Mouse (Mus musculus) embryonic facial prominence, embryonic 15.5 days (tissue): ENCODE measurements around the gene Slc25a38. TPM values are rescaled to one million over a fixed set of nuclear protein-coding genes. Genes with fewer than 3 reads are reported as not detected.
A peak's percentile ranks its signal among the peaks of the same experiment; 100 is the strongest.
"Not testable (repeated sequence)": the region's sequence is repeated elsewhere in the genome, so short reads cannot be mapped to it uniquely, and the experiment has no call there.

Experiments
- ATAC-seq: fragments of 200-750 bp; cut with Nextera tagmentation; 2 replicates; pipeline ENCODE4 v1.8.0; 2017; ENCODE audit warnings: low read depth, moderate TSS enrichment; ENCODE audit not compliant: insufficient number of reproducible peaks, low FRiP score, low TSS enrichment
- H3K27ac ChIP-seq: fragments of 300-500 bp; sonication (generic); replicated peaks from 2 replicates; pipeline ENCODE4 v1.5.1; 2015; ENCODE audit warnings: mild to moderate bottlenecking, inconsistent platforms
- H3K27me3 ChIP-seq: fragments of 300-500 bp; sonication (generic); 2 replicates; pipeline ENCODE4 v1.6.1; 2015; ENCODE audit warnings: inconsistent platforms
- H3K36me3 ChIP-seq: fragments of 300-500 bp; sonication (generic); 2 replicates; pipeline ENCODE4 v1.6.1; 2015; ENCODE audit warnings: mild to moderate bottlenecking, inconsistent platforms
- H3K4me1 ChIP-seq: fragments of 300-500 bp; sonication (generic); 2 replicates; pipeline ENCODE4 v1.6.1; 2015; ENCODE audit warnings: inconsistent platforms
- H3K4me2 ChIP-seq: fragments of 300-500 bp; sonication (generic); replicated peaks from 2 replicates; pipeline ENCODE4 v1.6.1; 2015; ENCODE audit warnings: mild to moderate bottlenecking, inconsistent platforms
- H3K4me3 ChIP-seq: fragments of 300-500 bp; sonication (generic); replicated peaks from 2 replicates; pipeline ENCODE4 v1.5.1; 2015; ENCODE audit warnings: mild to moderate bottlenecking, inconsistent platforms
- H3K9ac ChIP-seq: fragments of 300-500 bp; sonication (generic); 2 replicates; pipeline ENCODE4 v1.6.1; 2015; ENCODE audit warnings: inconsistent platforms
- H3K9me3 ChIP-seq: fragments of 300-500 bp; sonication (generic); replicated peaks from 2 replicates; pipeline ENCODE4 v1.6.1; 2016; ENCODE audit warnings: inconsistent platforms
- WGBS: fragments of 180-500 bp; shearing (Covaris S2); methylation state at CpG from one replicate; pipeline ENCODE4 v1.1.7; 2015; 5-methylcytosine and 5-hydroxymethylcytosine counted together
- polyA plus RNA-seq: library from polyadenylated mRNA; unstranded; fragments of >200 nt; fragmentation: Nextera tagmentation; extraction: Ambion mirVana; gene quantifications from 2 replicates; pipeline ENCODE4 v1.2.1, GENCODE M21; 2015

The Slc25a38 gene
- polyA plus RNA-seq, 1 experiment from 2014 or later: 30.1 TPM

DNA sequence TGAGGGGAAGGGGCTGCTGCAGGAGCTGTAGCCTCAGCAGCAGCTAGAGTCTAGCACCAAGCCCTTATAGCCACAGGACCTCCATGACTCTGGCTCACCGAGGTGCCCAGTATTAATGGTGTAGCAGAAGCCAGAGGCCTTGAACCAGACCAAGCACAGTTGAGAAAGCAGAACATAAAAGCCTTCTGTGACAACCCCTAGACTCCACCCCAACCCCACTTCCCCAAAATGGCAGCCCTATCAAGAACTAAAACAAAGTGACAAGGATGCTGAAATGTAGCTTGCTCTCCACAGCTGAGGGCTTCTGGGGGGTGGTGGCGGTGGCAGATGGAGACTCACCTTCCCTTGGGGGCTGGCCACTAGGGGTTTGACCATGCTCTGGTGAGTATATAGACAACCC is 9.0 kb upstream of the Slc25a38 start:
- Histone ChIP-seq H3K4me3 (no peak overlapping the region), H3K4me2 (no peak overlapping the region), H3K36me3 (no peaks in the 10 kb centered on the region), H3K4me1 (no peaks in the 10 kb centered on the region; the same call in 1 of the 2 replicates), H3K9me3 (no peaks in the 10 kb centered on the region), H3K9ac (no peak overlapping the region), H3K27ac (no peak overlapping the region), H3K27me3 (0 out of 2 replicates have a peak, but pooled peaks cover 4% of the 10 kb centered on the region)
- WGBS: 88% methylated on average over 2 of the region's 2 CpGs
- ATAC-seq: no peak

DNA sequence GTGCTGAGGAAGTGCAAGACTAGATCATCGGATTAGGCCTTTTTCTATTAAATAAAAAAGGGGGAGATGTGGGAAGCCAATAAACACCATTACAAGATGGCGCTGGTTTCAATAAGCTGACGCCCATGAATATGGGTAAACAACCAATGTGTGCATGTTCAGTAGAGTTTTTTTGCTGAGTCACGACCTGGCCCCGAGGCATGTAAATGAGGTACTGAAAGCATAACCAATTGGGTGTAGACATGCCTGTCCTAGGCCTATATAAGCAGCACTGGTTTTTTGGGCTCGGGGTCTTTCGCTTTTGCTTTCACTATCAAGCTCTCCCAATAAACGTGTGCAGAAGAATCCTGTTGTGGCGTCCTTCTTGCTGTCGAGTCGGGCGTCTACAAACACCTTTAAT is 1.2 kb upstream of the Slc25a38 start:
- 94% methylated on average over 12 of the region's 12 CpGs for WGBS
- H3K36me3 ChIP-seq, H3K4me3 ChIP-seq, H3K9me3 ChIP-seq, H3K27me3 ChIP-seq, H3K27ac ChIP-seq, H3K9ac ChIP-seq, ATAC-seq, H3K4me2 ChIP-seq, H3K4me1 ChIP-seq: not testable (repeated sequence)

DNA sequence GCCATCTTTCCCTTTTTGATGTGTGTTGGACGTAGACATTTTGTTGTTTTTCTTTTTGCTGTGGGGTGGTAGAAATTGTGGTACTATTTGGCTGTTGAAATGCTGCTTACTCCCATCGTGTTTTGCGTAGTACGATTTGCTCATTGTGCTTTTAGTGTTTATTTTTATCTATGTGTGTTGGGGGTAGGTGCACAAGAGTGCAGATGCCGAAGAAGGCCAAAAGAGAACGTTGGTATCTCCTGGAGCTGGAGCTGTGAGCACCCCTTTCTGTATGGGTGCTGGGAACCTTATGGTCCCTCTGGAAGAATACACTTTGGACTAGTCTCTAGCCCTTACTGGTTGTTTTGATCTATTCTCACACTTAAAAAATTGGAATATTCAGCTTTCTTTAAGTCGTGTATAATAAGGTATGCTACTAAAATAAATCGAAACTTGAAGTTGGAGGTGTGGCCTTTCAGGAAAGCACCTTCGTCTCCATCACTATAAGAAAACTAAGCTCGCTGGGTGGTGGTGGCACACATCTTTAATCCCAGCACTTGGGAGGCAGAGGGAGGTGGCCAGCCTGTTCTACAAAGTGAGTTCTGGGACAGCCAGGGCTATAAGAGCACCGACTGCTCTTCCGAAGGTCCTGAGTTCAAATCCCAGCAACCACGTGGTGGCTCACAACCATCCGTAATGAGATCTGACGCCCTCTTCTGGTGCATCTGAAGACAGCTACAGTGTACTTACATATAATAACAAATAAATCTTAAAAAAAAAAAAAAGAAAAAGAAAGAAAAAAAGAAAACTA is 1.2 kb downstream of the Slc25a38 start:
- H3K4me3 ChIP-seq: peak overlapping the region; percentile 69
- WGBS: 77% methylated on average over 15 of the region's 15 CpGs
- peak overlapping the region; percentile 96 for H3K27ac ChIP-seq
- H3K4me2 ChIP-seq: peak overlapping the region; percentile 58
- H3K27me3 ChIP-seq: no peaks in the 10 kb centered on the region
- ATAC-seq: no peak
- H3K4me1 ChIP-seq: peaks cover 8% of the 10 kb centered on the region
- H3K9ac ChIP-seq: no peak overlapping the region; the same call in 1 of the 2 replicates
- H3K9me3 ChIP-seq: no peaks in the 10 kb centered on the region
- no peaks in the 10 kb centered on the region for H3K36me3 ChIP-seq

DNA sequence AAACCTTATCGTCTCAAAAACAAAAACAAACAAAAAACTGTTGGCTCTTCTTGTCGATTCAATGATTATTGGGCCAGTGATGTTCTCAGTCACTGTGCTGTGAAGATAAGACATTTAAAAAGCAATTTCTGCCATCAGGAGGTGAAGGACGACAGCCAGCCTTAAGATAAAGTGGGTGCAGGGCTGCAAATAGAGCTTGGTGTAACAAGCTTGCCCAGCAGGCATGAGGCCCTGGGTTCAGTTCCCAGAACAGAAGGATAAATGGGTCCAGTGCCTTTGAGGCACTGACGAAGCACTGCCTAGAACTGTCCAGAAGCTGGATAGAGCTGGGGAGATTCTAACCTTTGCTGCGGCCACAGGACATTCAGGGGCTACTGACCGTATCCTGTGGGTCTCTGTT is 2.3 kb downstream of the Slc25a38 start:
- Histone ChIP-seq H3K27me3 (no peaks in the 10 kb centered on the region), H3K27ac (no peak overlapping the region), H3K4me3 (no peak overlapping the region), H3K4me2 (no peak overlapping the region), H3K9me3 (no peaks in the 10 kb centered on the region), H3K4me1 (peaks cover 8% of the 10 kb centered on the region), H3K36me3 (peaks cover 3% of the 10 kb centered on the region), H3K9ac (no peak overlapping the region)
- WGBS: 92% methylated on average over 6 of the region's 6 CpGs
- ATAC-seq: no peak

DNA sequence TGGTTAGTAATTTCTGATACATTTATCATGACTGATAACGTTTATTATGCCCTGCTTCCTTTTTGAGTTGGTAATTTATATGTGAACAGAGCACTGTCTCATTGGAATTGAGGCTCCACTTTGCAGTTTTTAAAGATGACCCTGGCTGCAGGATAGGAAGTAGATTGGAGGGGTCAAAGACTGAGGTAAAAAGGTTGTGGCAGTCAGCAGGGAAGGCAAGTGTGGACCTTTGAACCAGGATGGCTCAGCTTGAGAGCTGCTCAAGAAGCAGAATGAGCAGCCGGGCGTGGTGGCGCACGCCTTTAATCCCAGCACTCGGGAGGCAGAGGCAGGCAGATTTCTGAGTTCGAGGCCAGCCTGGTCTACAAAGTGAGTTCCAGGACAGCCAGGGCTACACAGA is 3.3 kb downstream of the Slc25a38 start:
- H3K4me1 ChIP-seq: peaks cover 8% of the 10 kb centered on the region
- H3K4me3 ChIP-seq: no peak overlapping the region
- H3K27me3 ChIP-seq: no peaks in the 10 kb centered on the region
- H3K9ac ChIP-seq: no peak overlapping the region
- WGBS: 94% methylated on average over 7 of the region's 7 CpGs
- H3K9me3 ChIP-seq: no peaks in the 10 kb centered on the region
- no peak overlapping the region for H3K4me2 ChIP-seq
- no peak overlapping the region for H3K27ac ChIP-seq
- peaks cover 12% of the 10 kb centered on the region for H3K36me3 ChIP-seq
- no peak for ATAC-seq

DNA sequence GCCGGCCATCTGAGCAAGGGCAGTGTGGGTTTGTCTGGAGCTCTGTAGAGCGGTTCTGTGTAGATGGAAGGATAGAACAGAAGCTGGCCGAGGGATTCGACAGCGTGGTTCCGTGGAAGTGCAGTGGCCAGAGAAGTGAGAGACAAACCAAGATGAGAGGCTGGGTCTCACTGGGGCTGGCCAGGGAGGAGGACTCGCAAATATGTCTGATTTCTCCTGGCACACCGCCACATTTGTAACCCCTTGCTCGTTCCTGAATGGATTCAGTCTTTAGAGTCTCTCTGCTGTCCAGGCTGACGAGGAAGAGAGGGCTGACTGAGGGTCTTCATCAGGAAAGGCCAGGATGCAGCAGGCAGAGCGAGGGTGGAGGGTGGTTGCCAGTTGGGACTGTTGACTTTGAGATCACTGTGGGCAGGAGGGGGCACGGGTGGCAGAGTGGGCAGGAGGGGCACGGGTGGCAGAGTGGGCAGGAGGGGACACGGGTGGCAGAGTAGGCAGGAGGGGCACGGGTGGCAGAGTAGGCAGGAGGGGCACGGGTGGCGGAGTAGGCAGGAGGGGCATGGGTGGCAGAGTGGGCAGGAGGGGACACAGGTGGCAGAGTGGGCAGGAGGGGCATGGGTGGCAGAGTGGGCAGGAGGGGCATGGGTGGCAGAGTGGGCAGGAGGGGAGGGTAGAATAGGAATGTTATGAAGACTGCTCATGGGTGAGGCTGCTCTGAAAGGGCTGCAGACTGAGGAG is 4.0 kb downstream of the Slc25a38 start:
- Histone ChIP-seq H3K9ac (no peak overlapping the region), H3K27ac (no peak overlapping the region), H3K4me2 (no peak overlapping the region), H3K36me3 (peaks cover 15% of the 10 kb centered on the region), H3K9me3 (no peaks in the 10 kb centered on the region), H3K4me1 (peaks cover 8% of the 10 kb centered on the region), H3K27me3 (no peaks in the 10 kb centered on the region), H3K4me3 (no peak overlapping the region)
- WGBS: 89% methylated on average over 17 of the region's 17 CpGs
- ATAC-seq: no peak

DNA sequence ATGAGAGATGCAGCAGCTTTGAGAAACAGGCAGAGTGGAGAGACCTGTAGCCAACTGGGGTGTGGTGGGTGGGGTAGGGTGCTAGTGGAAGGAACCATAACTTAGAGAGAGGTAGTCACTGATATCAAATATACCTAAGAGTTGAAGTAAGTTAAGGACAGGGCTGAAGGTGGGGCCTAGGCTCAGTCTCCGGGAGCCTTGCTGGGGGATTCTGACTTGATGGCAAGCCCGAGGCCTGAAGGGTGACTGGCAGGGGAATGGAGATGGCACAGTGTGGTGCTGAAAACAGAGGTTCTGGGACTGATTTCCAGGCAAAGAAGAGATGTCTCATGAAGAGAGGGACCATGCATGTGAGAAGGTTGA is 4.6 kb downstream of the Slc25a38 start:
- peaks cover 8% of the 10 kb centered on the region for H3K4me1 ChIP-seq
- no peak for ATAC-seq
- H3K4me2 ChIP-seq: no peak overlapping the region
- no peaks in the 10 kb centered on the region for H3K27me3 ChIP-seq
- no peaks in the 10 kb centered on the region for H3K9me3 ChIP-seq
- no peak overlapping the region for H3K9ac ChIP-seq
- 88% methylated on average over 2 of the region's 2 CpGs for WGBS
- H3K36me3 ChIP-seq: peaks cover 18% of the 10 kb centered on the region
- H3K4me3 ChIP-seq: no peak overlapping the region
- H3K27ac ChIP-seq: no peak overlapping the region

DNA sequence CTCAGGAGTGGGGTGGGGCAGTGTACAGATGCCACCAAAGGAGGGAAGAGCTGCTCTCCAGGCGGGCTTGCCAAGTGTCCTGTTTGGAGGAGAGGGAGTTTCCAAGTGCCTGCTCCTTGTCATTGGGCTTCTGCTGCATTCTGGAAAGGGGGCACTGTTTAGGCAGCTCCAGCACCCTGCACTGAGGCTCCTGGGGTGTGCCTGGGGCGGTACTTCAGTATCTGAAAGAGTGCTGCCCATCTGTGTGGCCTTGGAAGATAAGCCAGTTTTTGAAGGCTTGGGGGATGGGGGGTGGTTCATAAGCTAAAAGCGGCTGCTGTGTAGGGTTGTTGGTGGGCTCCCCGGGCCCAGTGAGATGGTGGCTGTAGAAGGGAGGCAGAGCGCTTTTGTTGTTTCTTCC is 5.4 kb downstream of the Slc25a38 start:
- Histone ChIP-seq H3K36me3 (peaks cover 25% of the 10 kb centered on the region), H3K27ac (peak overlapping the region; percentile 35; the same call in 1 of the 2 replicates), H3K4me1 (peaks cover 8% of the 10 kb centered on the region), H3K4me3 (no peak overlapping the region), H3K27me3 (no peaks in the 10 kb centered on the region), H3K9me3 (no peaks in the 10 kb centered on the region), H3K9ac (no peak overlapping the region), H3K4me2 (no peak overlapping the region)
- WGBS: 80% methylated on average over 5 of the region's 5 CpGs
- ATAC-seq: no peak

DNA sequence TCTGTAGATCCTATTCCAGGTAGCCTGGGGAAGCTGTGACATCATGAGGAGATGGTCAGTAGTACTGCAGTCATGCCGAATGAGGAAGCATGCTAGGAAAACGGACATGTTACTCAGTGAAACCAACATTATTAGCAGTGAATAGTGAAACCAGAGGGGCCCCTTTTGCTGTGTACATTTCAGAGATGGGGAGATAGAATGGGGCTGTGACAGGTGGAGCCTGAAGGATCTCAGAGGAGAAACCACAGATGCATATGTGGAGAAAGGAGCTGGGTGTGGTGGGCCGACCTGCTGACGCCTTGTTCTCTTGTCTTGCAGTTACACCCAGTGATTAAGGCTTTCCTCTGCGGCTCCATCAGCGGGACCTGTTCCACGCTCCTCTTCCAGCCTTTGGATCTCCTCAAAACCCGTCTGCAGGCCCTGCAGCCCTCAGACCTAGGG is 6.0 kb downstream of the Slc25a38 start:
- 74% methylated on average over 8 of the region's 8 CpGs for WGBS
- no peak overlapping the region for H3K9ac ChIP-seq
- no peaks in the 10 kb centered on the region for H3K27me3 ChIP-seq

DNA sequence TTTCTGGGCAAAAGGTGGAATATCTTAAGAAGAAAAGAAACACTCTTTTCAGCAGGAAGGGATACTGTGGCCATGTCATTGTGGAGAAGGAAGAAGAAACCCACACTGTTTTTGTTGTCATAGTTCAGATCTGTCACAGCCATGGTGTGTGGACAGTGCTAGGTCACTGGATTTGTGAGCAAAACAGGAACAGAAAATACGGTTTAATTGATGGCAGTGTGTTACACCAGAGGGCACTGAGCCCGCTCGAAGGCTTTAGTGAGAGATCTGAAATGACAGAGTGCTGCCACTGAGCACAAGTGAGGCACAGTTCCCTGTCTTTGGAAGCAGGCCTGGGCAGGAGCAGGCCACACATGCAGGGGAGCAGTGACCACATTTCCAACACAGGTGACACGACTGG is 8.0 kb downstream of the Slc25a38 start:
- no peak overlapping the region for H3K27ac ChIP-seq
- H3K4me3 ChIP-seq: no peak overlapping the region
- H3K36me3 ChIP-seq: peaks cover 40% of the 10 kb centered on the region
- H3K4me1 ChIP-seq: no peaks in the 10 kb centered on the region
- no peak for ATAC-seq
- 88% methylated on average over 4 of the region's 4 CpGs for WGBS
- H3K9ac ChIP-seq: no peak overlapping the region
- no peaks in the 10 kb centered on the region for H3K9me3 ChIP-seq
- no peaks in the 10 kb centered on the region for H3K27me3 ChIP-seq
- no peak overlapping the region for H3K4me2 ChIP-seq

More for the DNA sequence above, 6.0 kb downstream of the Slc25a38 start:
- Histone ChIP-seq H3K4me3 (no peak overlapping the region), H3K9me3 (no peaks in the 10 kb centered on the region), H3K36me3 (peaks cover 30% of the 10 kb centered on the region), H3K4me1 (peaks cover 4% of the 10 kb centered on the region), H3K27ac (peak overlapping the region; percentile 35; the same call in 1 of the 2 replicates), H3K4me2 (no peak overlapping the region)
- ATAC-seq: no peak

DNA sequence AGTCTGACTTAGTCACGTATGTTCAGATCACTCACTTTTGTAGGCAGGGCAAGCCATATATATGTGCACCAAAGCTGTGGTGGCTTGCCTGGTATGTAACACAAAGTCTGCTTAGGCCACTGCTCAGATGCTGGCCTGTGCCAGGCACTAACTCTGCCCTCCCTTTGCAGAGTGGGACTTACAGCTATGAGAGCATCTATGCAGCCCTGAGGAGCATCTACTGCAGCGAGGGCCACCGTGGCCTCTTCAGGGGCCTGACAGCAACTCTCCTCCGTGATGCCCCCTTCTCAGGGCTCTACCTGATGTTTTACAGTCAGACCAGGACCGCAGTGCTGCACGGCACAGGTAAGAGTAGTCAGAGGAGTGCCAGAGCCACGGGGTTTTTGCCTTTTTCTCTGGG is 10.3 kb downstream of the Slc25a38 start:
- Histone ChIP-seq H3K4me2 (no peak overlapping the region), H3K4me1 (no peaks in the 10 kb centered on the region), H3K27me3 (no peaks in the 10 kb centered on the region), H3K4me3 (no peak overlapping the region), H3K27ac (no peak overlapping the region), H3K9me3 (no peaks in the 10 kb centered on the region), H3K9ac (no peak overlapping the region), H3K36me3 (peaks cover 52% of the 10 kb centered on the region)
- ATAC-seq: no peak
- WGBS: 93% methylated on average over 7 of the region's 7 CpGs
